Mouse (Mus musculus) embryonic fibroblast, embryonic 13.5 days (primary cell): ENCODE results near the gene Ttll13.

Experiments used
- CTCF ChIP-seq: IDR thresholded peaks from 2 replicates; pipeline ENCODE4 v1.5.1; 2011; ENCODE audit warnings: mild to moderate bottlenecking, control low read depth, low read length, moderate library complexity, borderline replicate concordance; ENCODE audit not compliant: insufficient read depth
- POLR2A ChIP-seq: IDR thresholded peaks from 2 replicates; pipeline ENCODE4 v1.6.1; 2011; ENCODE audit warnings: low read depth, mild to moderate bottlenecking, control low read depth, low read length, moderate library complexity

GRCm38 (mm10) chr7:80220237-80220797, 25.9 kb upstream of the Ttll13 start:
- TF ChIP-seq POLR2A (no peak), CTCF (no peak)
